Mouse (Mus musculus) E14TG2a.4 (cell line): Measurements from ENCODE around the gene Zc3h7a.

Experiments used
- CTCF ChIP-seq: conservative IDR thresholded peaks from 2 replicates; pipeline ENCODE4 v1.5.1; 2014; ENCODE audit warnings: low read length
- NANOG ChIP-seq: IDR thresholded peaks from 2 replicates; pipeline ENCODE4 v1.6.1; 2014; ENCODE audit warnings: borderline replicate concordance, low read length, mixed read lengths
- POU5F1 ChIP-seq: IDR thresholded peaks from 2 replicates; pipeline ENCODE4 v1.6.1; 2014; ENCODE audit warnings: low read length, borderline replicate concordance

GRCm38 (mm10) chr16:11128301-11128700, 47.9 kb downstream of the Zc3h7a start:
- TF ChIP-seq CTCF (no peak), POU5F1 (no peak), NANOG (no peak)
